Mouse (Mus musculus) lung, adult 2 months (tissue): ENCODE data around the gene Far2.

ENCODE experiments used
- CTCF ChIP-seq: fragments of 200-500 bp; IDR thresholded peaks from 2 replicates; pipeline ENCODE4 v1.5.1; 2011; ENCODE audit warnings: mild to moderate bottlenecking, low read length, control low read depth; ENCODE audit not compliant: insufficient read depth
- POLR2A ChIP-seq: fragments of 200-500 bp; IDR thresholded peaks from 2 replicates; pipeline ENCODE4 v1.6.1; 2011; ENCODE audit warnings: low read depth, mild to moderate bottlenecking, control low read depth, low read length, borderline replicate concordance; ENCODE audit errors: extremely low read depth

DNA sequence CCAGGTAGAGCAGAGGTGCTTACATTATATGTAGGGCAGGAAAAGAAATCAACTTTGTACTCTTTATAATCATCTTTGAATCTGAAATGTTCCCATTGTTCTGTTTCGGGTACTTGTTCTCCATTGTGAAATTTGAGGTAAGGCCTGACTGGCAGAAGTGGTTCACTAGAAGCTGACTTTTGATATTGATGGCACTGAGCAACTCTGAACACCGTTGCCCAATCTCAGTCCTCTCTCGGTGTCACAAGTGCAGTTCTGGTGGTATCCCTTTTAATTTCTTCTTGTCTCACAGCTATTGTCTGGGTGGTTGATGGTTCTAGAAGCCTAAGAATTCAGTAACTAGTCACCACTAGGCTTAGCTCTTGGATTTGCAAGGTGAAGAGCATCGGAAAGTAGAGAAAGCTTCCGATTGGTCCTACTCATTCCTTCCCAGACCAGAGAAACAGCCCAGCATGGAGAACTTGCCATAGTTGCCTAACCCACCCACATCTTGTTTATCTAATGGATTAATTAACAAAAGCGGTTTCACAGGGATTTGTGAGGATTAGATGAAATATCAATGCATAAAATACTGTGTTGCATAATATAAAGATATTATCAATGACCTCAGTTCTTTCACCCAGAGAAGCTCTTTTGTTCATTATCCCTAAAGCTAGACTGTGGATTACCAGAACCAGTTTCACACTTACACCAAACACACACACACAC, 92.4 kb downstream of the Far2 start:
- TF ChIP-seq CTCF = no peak
- TF ChIP-seq POLR2A = no peak
